Mouse (Mus musculus) thymus, postnatal 25 days (tissue): ENCODE data around the gene Best2.
A peak's percentile ranks its signal among the peaks of the same experiment; 100 is the strongest.

Experiments
- DNase-seq: peaks from one replicate; pipeline ENCODE4 v3.0.0; 2022

The Best2 gene

GRCm38 (mm10) chr8:84966603-84967002, 47.7 kb downstream of the Best2 start:
- DNase-seq = peak; percentile 42

GRCm38 (mm10) chr8:84965731-84966291, 48.5 kb downstream of the Best2 start:
- DNase-seq = peak; percentile 87

GRCm38 (mm10) chr8:84963952-84964351, 50.4 kb downstream of the Best2 start:
- no peak for DNase-seq

- no peak for DNase-seq
These were observed 54.5 kb downstream of the Best2 start for GRCm38 (mm10) chr8:84959811-84960210.
